12 mouse cellular contexts compared by ENCODE assay signal in genomic region chr16:29884899-29885298, GRCm38 (mm10).
DNase-seq lines count a peak whose midpoint lies in the region; ATAC-seq and TF ChIP-seq lines count a peak whose summit lies in the region.
"Had no signal": no experiment of that assay in that cellular context is flagged by ENCODE, and none has a peak within 500 bp of the region (broad histone marks: within the 10 kb centered on the region; RNA-seq: fewer than 3 reads in every experiment).

No protein-coding gene starts in this region.

- H3K4me3 ChIP-seq in embryonic fibroblast, embryonic 13.5 days (ENCODE audit: insufficient read depth, low read length) = no peak overlapping the region
- no peak overlapping the region for H3K4me3 ChIP-seq in heart, postnatal 0 days (ENCODE audit: low read depth, low read length)
- no peak overlapping the region for H3K4me3 ChIP-seq in left cerebral cortex, adult 2 months
- H3K4me3 ChIP-seq: hindbrain, embryonic 10.5 days; liver, embryonic 15.5 days had no signal

- H3K9me3 ChIP-seq in heart, postnatal 0 days (replicated peaks; ENCODE audit: control insufficient read depth, low read length) = no peaks in the 10 kb centered on the region
- H3K9me3 ChIP-seq: hindbrain, embryonic 10.5 days; liver, embryonic 15.5 days had no signal

- no peaks in the 10 kb centered on the region for H3K27me3 ChIP-seq in heart, postnatal 0 days (ENCODE audit: control insufficient read depth, insufficient read depth, low read length)

- peaks cover 11% of the 10 kb centered on the region for H3K4me1 ChIP-seq in embryonic fibroblast, embryonic 13.5 days (ENCODE audit: control insufficient read depth, insufficient read depth, low read length)
- peaks cover 27% of the 10 kb centered on the region for H3K4me1 ChIP-seq in heart, postnatal 0 days (ENCODE audit: control insufficient read depth, insufficient read depth)

- peak overlapping the region; percentile 55 for H3K27ac ChIP-seq in embryonic fibroblast, embryonic 13.5 days (ENCODE audit: insufficient read depth, low read length)
- 0 out of 2 replicates have a peak overlapping the region, but pooled peaks have one; percentile 1 for H3K27ac ChIP-seq in heart, postnatal 0 days (ENCODE audit: low read depth)
- no peak overlapping the region for H3K27ac ChIP-seq in left cerebral cortex, adult 2 months
- H3K27ac ChIP-seq: hindbrain, embryonic 10.5 days; liver, embryonic 15.5 days had no signal

- 72% methylated on average over 4 of the region's 4 CpGs for WGBS in heart, postnatal 0 days

- TF ChIP-seq CTCF in embryonic fibroblast, embryonic 13.5 days (IDR thresholded peaks at IDR 0.05; ENCODE audit: borderline replicate concordance, insufficient read depth, low read length) = no peak
- TF ChIP-seq CTCF in heart, postnatal 0 days (IDR thresholded peaks at IDR 0.05; ENCODE audit: low read depth) = no peak
- no peak for TF ChIP-seq CTCF in left cerebral cortex, adult 2 months (IDR thresholded peaks at IDR 0.05)

- no peak for TF ChIP-seq EP300 in heart, postnatal 0 days (IDR thresholded peaks at IDR 0.05; ENCODE audit: low read depth)

- H3K4me2 ChIP-seq in heart, postnatal 0 days (ENCODE audit: low read depth, low read length) = no peak overlapping the region
- H3K4me2 ChIP-seq: liver, embryonic 15.5 days had no signal

- intact Hi-C loops in left cerebral cortex, adult 2 months (cut with DNase I) = no loop called here

- no peak overlapping the region for H3K9ac ChIP-seq in heart, postnatal 0 days (replicated peaks; ENCODE audit: low read depth, low read length)
- H3K9ac ChIP-seq: liver, embryonic 15.5 days had no signal

- H3K36me3 ChIP-seq in heart, postnatal 0 days (replicated peaks; ENCODE audit: control insufficient read depth, insufficient read depth, low read length) = no peaks in the 10 kb centered on the region
- H3K36me3 ChIP-seq: hindbrain, embryonic 10.5 days; liver, embryonic 15.5 days had no signal

- no peak for TF ChIP-seq POLR2A in embryonic fibroblast, embryonic 13.5 days (IDR thresholded peaks at IDR 0.05; ENCODE audit: low read depth, low read length)

- peak; percentile 16 to 18 for DNase-seq in frontal cortex, postnatal 36 days (ENCODE audit: low spot score in 2 of 2)
- DNase-seq in frontal cortex, postnatal 14 days (ENCODE audit: low spot score in 2 of 2) = no peak
- DNase-seq in 3134 (ENCODE audit: extremely low read depth, insufficient read length, low spot score) = peak; percentile 49
- DNase-seq in heart, postnatal 0 days (ENCODE audit: low spot score) = no peak
- no peak for DNase-seq in natural killer cell, adult 2 months (ENCODE audit: low spot score in 2 of 2)
- DNase-seq in left cerebral cortex, adult 2 months (ENCODE audit: extremely low spot score in 1 of 2, low spot score in 2 of 2) = no peak
- no peak for DNase-seq in left cerebral cortex, adult 8-10 months (ENCODE audit: low spot score in 2 of 2)
- DNase-seq: cerebellum, adult 2 months; kidney, adult 18-20 months had no signal

- ATAC-seq in heart, postnatal 0 days (ENCODE audit: insufficient read depth, low read depth) = no peak

Comparison
In these comparisons a context has a peak if more than half of its experiments do, and no peak if none do; other contexts are left out.
1. DNase-seq: peak in frontal cortex, postnatal 36 days (2 of 2) and 3134 (single experiment); none in frontal cortex, postnatal 14 days (0 of 2), heart, postnatal 0 days (single experiment), natural killer cell, adult 2 months (0 of 2), left cerebral cortex, adult 2 months (0 of 2) and left cerebral cortex, adult 8-10 months (0 of 2).